Mouse (Mus musculus): ENCODE results near the gene Btk.

Gene Btk

GRCm38 (mm10) chrX:134582888-134583669 is at the start of gene Btk:
Btk (minus strand) TSS chrX:134583570.
- in situ Hi-C loops (cut with MboI, MseI) = no loop called here

DNA sequence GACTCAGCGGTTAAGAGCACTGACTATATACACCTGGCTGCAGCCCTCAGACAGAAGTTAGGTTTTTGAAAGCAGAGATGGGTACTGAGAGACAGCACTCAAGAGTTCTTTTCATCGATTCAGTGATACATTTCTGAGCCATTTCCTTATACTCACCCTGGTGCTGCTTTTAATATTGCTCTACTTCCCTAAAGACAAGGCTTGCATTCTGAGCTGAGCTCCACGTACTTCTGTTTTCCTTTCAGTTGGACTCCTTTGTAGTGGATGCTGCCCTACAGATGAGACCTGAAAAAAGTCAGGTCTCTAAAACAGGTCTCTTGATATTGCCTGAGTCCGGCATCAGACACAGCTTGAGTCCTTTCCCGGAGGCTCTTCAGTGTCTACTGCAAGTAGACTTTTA is 49.3 kb upstream of the Btk start:
- in situ Hi-C loops (cut with MboI, MseI) = no loop called here

- in situ Hi-C loops (cut with MboI, MseI) = no loop called here
Observed at GRCm38 (mm10) chrX:134628200-134628599, 44.8 kb upstream of the Btk start.

DNA sequence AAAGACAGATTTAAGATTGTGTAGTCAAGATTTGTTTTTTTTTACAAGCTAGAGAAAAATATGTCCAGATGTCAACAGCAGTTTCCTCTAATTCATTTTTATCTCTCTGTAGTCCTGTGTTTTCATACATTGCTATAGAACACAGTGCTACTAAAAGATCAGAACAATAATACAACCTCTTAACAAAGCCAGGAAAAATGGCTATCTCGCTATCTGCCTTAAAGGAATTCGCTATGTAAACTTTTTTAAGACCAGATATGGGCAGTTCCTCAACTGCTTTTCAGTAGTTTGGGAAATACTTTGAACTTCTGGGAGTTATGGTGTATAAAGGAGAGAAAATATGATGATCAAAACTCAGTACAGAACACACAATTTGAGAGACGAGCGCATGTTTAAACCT is 40.0 kb upstream of the Btk start:
- in situ Hi-C loops (cut with MboI, MseI) = no loop called here

DNA sequence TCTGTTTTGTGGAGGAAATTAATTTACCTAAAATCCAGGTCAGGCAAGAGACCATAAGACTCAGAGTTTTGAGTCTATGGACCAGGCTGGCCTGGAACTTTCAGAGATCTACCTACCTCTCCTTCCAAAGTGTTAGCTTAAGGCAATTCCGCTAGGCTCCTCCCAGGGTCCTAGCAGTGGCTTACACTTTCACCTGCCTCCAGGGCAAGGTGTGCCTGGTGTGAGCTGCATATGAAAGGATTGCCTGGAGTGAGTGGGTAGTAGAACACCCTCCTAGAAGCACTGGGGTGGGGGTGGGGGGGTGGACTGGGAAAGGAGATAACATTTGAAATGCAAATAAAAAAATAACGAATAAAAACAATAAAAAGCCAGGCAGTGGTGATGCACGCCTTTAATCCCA is 38.3 kb upstream of the Btk start:
- in situ Hi-C loops (cut with MboI, MseI) = no loop called here

DNA sequence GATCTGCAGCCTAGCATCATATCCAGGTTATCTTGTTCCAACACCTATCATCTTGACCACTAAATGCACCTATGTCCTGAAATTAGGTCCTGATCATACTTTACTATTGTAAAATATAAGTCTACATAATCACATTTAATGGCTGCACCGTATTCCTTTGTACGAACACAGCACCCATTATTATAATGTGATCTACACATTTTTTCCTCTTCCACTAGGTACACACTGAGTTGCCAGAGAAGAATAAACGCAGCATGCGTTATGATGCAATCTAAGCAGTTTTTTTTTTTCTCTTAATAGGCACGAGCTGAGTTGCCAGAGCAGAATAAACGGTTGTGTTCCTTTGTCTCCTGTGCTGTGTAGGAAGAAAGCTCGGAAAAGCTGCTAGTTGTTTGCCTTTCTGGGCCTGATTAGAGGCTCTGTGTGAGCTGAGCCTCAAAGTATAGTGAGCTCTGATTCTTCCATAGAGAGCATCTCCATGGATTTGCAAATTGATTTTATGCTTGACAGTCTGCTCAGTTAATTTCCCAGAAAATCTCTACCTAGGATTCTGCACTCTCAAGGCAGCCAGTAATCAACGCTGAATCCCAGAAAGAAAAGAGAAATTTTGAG is 37.0 kb upstream of the Btk start:
- in situ Hi-C loops (cut with MboI, MseI) = no loop called here

- in situ Hi-C loops (cut with MboI, MseI) = no loop called here
Observed at GRCm38 (mm10) chrX:134619695-134620094, 36.3 kb upstream of the Btk start.

DNA sequence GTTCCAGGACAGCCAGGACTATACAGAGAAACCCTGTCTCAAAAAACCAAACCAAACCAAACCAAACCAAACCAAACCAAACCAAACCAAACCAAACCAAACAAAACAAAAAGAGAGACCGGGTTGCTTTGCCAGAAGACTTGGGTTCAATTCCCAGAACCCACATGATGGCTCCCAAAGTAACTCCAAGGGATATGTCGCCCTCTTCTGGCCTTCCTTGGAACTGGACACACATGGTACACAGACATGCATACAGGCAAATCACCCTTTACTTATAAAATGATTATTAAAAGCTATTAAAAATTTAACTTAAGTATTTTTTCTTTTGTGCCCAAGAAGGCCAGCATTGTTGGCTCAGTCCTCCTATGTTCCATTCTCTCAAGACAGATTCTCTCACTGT is 30.9 kb upstream of the Btk start:
- in situ Hi-C loops (cut with MboI, MseI) = no loop called here

- in situ Hi-C loops (cut with MboI, MseI) = no loop called here
Observed at GRCm38 (mm10) chrX:134612285-134612959, 29.1 kb upstream of the Btk start.

- in situ Hi-C loops (cut with MboI, MseI) = no loop called here
Observed at GRCm38 (mm10) chrX:134610984-134611383, 27.6 kb upstream of the Btk start.

- in situ Hi-C loops (cut with MboI, MseI) = no loop called here
Observed at GRCm38 (mm10) chrX:134609472-134609871, 26.1 kb upstream of the Btk start.

GRCm38 (mm10) chrX:134601380-134602120 is 18.2 kb upstream of the Btk start:
- in situ Hi-C loops (cut with MboI, MseI) = no loop called here

- in situ Hi-C loops (cut with MboI, MseI) = no loop called here
Observed at GRCm38 (mm10) chrX:134600659-134601379, 17.4 kb upstream of the Btk start, which contains the start of the genes Gla and Hnrnph2. Gla (minus strand) TSS chrX:134601125. Hnrnph2 (plus strand) TSS chrX:134601179.

- in situ Hi-C loops (cut with MboI, MseI) = no loop called here
Observed at GRCm38 (mm10) chrX:134599922-134600565, 16.7 kb upstream of the Btk start.

DNA sequence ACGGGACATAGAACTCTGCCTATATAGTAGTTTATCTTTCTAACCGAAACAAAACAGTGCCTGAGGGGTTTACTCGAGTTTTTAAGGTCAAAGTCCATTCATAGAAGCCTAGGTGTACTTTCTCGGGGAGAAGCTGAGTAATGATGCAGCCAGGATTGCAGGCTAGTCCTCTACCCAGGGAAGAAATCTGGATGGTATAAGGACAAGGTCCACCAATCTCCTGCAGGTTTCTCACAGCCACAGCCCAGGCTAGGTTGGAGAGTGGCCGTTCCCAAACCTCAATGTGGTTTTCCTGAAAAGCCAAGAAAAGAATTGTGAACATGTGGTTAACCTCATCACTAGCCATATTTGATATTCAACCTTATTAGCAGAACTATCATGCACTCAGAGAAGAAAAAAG is 6.5 kb upstream of the Btk start:
- in situ Hi-C loops (cut with MboI, MseI) = no loop called here

- in situ Hi-C loops (cut with MboI, MseI) = no loop called here
Observed at GRCm38 (mm10) chrX:134588997-134589396, 5.6 kb upstream of the Btk start.

DNA sequence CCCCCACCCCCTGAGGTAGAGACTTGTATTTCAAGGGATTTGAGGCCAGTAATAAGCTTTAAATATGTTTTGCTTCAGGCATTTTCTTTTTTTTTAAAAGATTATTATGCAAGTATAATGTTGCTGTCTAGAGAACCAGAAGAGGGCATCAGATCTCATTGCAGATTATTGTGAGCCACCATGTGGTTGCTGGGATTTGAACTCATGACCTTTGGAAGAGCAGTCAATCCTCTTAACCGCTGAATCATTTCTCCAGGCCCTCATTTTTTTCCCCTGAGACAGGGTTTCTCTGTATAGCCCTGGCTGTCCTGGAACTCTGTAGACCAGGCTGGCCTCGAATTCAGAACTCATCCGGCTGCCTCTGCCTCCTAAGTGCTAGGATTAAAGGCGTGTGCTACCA is 4.9 kb upstream of the Btk start:
- in situ Hi-C loops (cut with MboI, MseI) = no loop called here

DNA sequence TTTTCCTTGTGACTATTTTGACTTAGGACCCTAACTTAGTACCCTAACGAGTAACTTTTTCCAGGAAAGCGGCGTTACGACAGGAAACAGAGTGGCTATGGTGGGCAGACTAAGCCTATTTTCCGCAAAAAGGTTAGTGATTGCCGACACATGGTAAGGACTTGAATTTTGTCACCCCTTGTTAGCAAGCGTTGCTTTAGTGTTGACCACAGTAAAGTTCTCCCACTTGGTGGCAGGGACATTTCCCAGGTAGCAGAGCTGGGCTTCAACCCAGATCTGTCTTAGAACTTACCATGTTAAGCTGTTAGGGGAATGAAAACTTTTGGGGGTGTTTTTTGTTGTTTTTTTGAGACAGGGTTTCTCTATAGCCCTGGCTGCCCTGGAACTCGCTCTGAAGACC is 3.1 kb upstream of the Btk start:
- in situ Hi-C loops (cut with MboI, MseI) = no loop called here

- in situ Hi-C loops (cut with MboI, MseI) = no loop called here
Observed at GRCm38 (mm10) chrX:134585103-134586002, 2.0 kb upstream of the Btk start, which contains the start of gene Rpl36a. Rpl36a (plus strand) TSS chrX:134585654.

- in situ Hi-C loops (cut with MboI, MseI) = no loop called here
Observed at GRCm38 (mm10) chrX:134582270-134582669, 1.1 kb downstream of the Btk start.
